Mouse (Mus musculus) lung, embryonic 14.5 days (tissue): Measurements from ENCODE around the gene Inip. TPM values are rescaled to one million over a fixed set of nuclear protein-coding genes. Genes with fewer than 3 reads are reported as not detected.

Source experiments
- ATAC-seq: fragments of 200-750 bp; cut with Nextera tagmentation; 2 replicates; pipeline ENCODE4 v1.8.0; 2017; ENCODE audit warnings: mild to moderate bottlenecking, moderate TSS enrichment, moderate library complexity; ENCODE audit not compliant: insufficient read depth
- DNase-seq: peaks from one replicate; pipeline ENCODE4 v3.0.0-alpha.2; 2015
- H3K27ac ChIP-seq: fragments of 300-500 bp; sonication (generic); 2 replicates; pipeline ENCODE4 v1.5.1; 2014; ENCODE audit warnings: low read depth, mild to moderate bottlenecking, moderate library complexity
- H3K27me3 ChIP-seq: fragments of 300-500 bp; sonication (generic); 2 replicates; pipeline ENCODE4 v1.6.1; 2014; ENCODE audit warnings: low read length, control low read depth; ENCODE audit not compliant: insufficient read depth
- H3K36me3 ChIP-seq: fragments of 300-500 bp; sonication (generic); 2 replicates; pipeline ENCODE4 v1.6.1; 2014; ENCODE audit warnings: control low read depth; ENCODE audit not compliant: insufficient read depth
- H3K4me1 ChIP-seq: fragments of 300-500 bp; sonication (generic); 2 replicates; pipeline ENCODE4 v1.6.1; 2014; ENCODE audit warnings: antibody characterized with exemption, control low read depth; ENCODE audit not compliant: insufficient read depth
- H3K4me2 ChIP-seq: fragments of 300-500 bp; sonication (generic); 2 replicates; pipeline ENCODE4 v1.6.1; 2014; ENCODE audit warnings: mild to moderate bottlenecking
- H3K4me3 ChIP-seq: fragments of 300-500 bp; sonication (generic); 2 replicates; pipeline ENCODE4 v1.5.1; 2014; ENCODE audit warnings: low read depth, low read length
- H3K9ac ChIP-seq: fragments of 300-500 bp; sonication (generic); 2 replicates; pipeline ENCODE4 v1.6.1; 2014
- H3K9me3 ChIP-seq: fragments of 300-500 bp; sonication (generic); 2 replicates; pipeline ENCODE4 v1.6.1; 2016; ENCODE audit warnings: low read depth, low read length, control low read depth
- CTCF ChIP-seq: IDR thresholded peaks from 2 replicates; pipeline ENCODE4 v1.5.1; 2016; ENCODE audit warnings: antibody characterized with exemption, low read depth
- WGBS: fragments of 180-500 bp; shearing (Covaris S2); extraction: QIAGEN DNeasy Blood & Tissue Kit; methylation state at CpG from one replicate; pipeline ENCODE4 v1.1.7; 2014; 5-methylcytosine and 5-hydroxymethylcytosine counted together
- polyA plus RNA-seq: library from polyadenylated mRNA; unstranded; fragments of >200 nt; fragmentation: Nextera tagmentation; extraction: Ambion mirVana; gene quantifications from 2 replicates; pipeline ENCODE4 v1.2.1, GENCODE M21; 2014

The Inip gene
- polyA plus RNA-seq, 1 experiment from 2014 or later, result 60.7 TPM

DNA sequence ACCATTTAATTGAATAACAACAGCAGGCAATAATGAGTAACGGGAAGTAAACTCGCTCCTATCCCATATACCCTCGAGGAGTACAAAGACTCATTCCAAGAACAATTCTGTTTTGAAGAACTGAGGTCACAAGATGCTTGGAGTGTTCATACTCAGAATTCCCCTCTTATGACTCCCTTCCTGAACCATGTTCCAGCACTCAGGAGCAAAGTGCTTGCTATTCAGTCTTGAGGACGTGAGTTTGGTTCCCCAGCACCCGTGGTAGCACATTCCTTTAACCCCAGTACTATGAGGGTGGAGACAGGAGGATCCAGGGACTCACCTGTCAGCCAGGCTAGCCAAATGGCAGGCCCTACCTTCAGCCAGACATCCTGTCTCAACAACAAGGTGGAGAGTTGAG lies 29.6 kb upstream of the Inip start:
- WGBS, result 50% methylated on average over 5 of the region's 5 CpGs
- H3K36me3 ChIP-seq, result no peaks in the 10 kb centered on the region
- H3K9me3 ChIP-seq, result no peaks in the 10 kb centered on the region
- no peaks in the 10 kb centered on the region for H3K4me1 ChIP-seq
- DNase-seq (no peak), ATAC-seq (no peak)
- no peak for TF ChIP-seq CTCF
- no peak overlapping the region for H3K4me3 ChIP-seq
- no peak overlapping the region for H3K27ac ChIP-seq
- H3K9ac ChIP-seq, result no peak overlapping the region
- no peaks in the 10 kb centered on the region for H3K27me3 ChIP-seq
- H3K4me2 ChIP-seq, result no peak overlapping the region

- Histone ChIP-seq H3K36me3 (no peaks in the 10 kb centered on the region), H3K27ac (no peak overlapping the region), H3K9ac (no peak overlapping the region), H3K4me3 (no peak overlapping the region), H3K27me3 (no peaks in the 10 kb centered on the region), H3K4me1 (no peaks in the 10 kb centered on the region), H3K9me3 (no peaks in the 10 kb centered on the region), H3K4me2 (no peak overlapping the region)
- no peak for ATAC-seq
- no peak for TF ChIP-seq CTCF
- 69% methylated on average over 4 of the region's 4 CpGs for WGBS
- DNase-seq, result no peak
Observed at GRCm38 (mm10) chr4:59829072-59829471, 27.7 kb upstream of the Inip start.

DNA sequence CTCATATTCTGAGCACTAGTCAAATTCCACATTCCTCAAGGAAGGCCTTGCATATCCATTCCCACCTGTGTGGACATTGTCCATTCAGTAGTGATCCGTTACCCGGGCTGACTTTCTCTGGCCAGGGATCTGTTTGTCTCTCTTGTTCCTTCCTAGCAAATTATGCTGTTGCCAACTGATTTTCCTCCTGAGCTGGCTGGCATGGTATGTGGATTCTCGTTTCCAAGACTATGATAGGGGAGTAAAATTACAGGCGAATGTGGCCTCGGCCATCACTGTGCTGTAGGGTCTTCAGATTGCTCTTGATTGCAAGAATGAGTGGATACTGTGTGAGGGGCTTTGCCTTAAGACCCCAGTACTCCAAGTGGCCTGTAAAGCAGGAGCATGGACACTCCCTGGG lies 25.0 kb upstream of the Inip start:
- WGBS, result 92% methylated on average over 5 of the region's 5 CpGs
- Histone ChIP-seq H3K9me3 (no peaks in the 10 kb centered on the region), H3K27ac (no peak overlapping the region), H3K36me3 (no peaks in the 10 kb centered on the region), H3K4me2 (no peak overlapping the region), H3K4me3 (no peak overlapping the region), H3K4me1 (no peaks in the 10 kb centered on the region), H3K27me3 (no peaks in the 10 kb centered on the region), H3K9ac (no peak overlapping the region)
- no peak for TF ChIP-seq CTCF
- DNase-seq, result no peak
- ATAC-seq, result no peak

GRCm38 (mm10) chr4:59825634-59826033 lies 24.2 kb upstream of the Inip start:
- DNase-seq (no peak), ATAC-seq (no peak)
- no peaks in the 10 kb centered on the region for H3K9me3 ChIP-seq
- H3K27me3 ChIP-seq, result no peaks in the 10 kb centered on the region
- no peak overlapping the region for H3K27ac ChIP-seq
- WGBS, result 87% methylated on average over 6 of the region's 6 CpGs
- H3K36me3 ChIP-seq, result no peaks in the 10 kb centered on the region
- TF ChIP-seq CTCF, result no peak
- no peaks in the 10 kb centered on the region for H3K4me1 ChIP-seq
- H3K9ac ChIP-seq, result no peak overlapping the region
- H3K4me3 ChIP-seq, result no peak overlapping the region
- H3K4me2 ChIP-seq, result no peak overlapping the region

DNA sequence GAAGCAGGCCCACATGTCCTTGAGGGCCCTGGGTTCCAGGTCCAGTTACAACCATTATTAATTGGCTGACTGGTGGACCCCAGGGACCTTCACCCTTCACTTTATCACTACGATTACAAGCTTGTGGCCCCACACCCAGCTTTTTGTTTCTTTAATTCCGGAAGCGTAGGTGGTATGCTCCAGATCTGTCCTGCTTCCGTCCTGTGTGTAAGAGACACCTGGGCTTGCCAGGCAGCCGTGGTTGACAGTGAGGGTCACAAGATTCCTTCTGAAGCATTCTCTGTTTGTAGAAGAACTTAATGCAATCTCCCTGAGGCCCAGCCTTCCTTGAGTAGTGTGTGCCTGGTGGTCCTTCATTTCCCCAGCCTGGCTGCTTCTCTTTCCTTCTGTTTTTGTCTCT lies 23.5 kb upstream of the Inip start:
- Histone ChIP-seq H3K4me2 (no peak overlapping the region), H3K4me1 (no peaks in the 10 kb centered on the region), H3K27ac (no peak overlapping the region), H3K9me3 (no peaks in the 10 kb centered on the region), H3K27me3 (no peaks in the 10 kb centered on the region), H3K36me3 (no peaks in the 10 kb centered on the region), H3K9ac (no peak overlapping the region), H3K4me3 (no peak overlapping the region)
- no peak for DNase-seq
- ATAC-seq, result no peak
- WGBS, result 79% methylated on average over 5 of the region's 5 CpGs
- no peak for TF ChIP-seq CTCF

GRCm38 (mm10) chr4:59823470-59823869 lies 22.1 kb upstream of the Inip start:
- DNase-seq (no peak), ATAC-seq (no peak)
- 48% methylated on average over 7 of the region's 7 CpGs for WGBS
- TF ChIP-seq CTCF, result no peak
- Histone ChIP-seq H3K4me2 (no peak overlapping the region), H3K27ac (no peak overlapping the region), H3K9ac (no peak overlapping the region), H3K4me1 (peaks cover 6% of the 10 kb centered on the region; the same call in 1 of the 2 replicates), H3K27me3 (no peaks in the 10 kb centered on the region), H3K36me3 (no peaks in the 10 kb centered on the region), H3K9me3 (no peaks in the 10 kb centered on the region), H3K4me3 (no peak overlapping the region)

DNA sequence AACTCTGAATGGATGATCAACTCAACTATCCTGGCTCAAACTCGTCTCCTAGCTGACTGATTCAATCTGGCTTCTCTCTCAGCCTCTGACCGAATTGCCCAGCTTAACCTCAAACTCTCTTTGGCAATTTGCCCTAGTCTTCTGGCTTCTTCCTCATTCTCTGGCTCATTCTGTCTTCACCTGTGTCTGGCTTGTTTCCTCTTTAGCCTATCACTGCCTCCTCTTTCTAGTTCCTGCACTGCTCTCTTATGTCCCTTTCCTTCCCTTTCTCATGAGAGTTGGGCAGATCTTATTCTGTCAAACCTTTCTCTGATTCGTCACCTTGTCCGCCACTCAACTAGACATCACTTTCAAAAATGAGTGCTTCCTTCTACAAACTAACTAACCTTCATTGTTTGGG lies 20.7 kb upstream of the Inip start:
- DNase-seq (peak; percentile 21), ATAC-seq (no peak)
- Histone ChIP-seq H3K4me2 (no peak overlapping the region), H3K9me3 (no peaks in the 10 kb centered on the region), H3K4me1 (peaks cover 6% of the 10 kb centered on the region; the same call in 1 of the 2 replicates), H3K9ac (no peak overlapping the region), H3K4me3 (no peak overlapping the region), H3K27me3 (no peaks in the 10 kb centered on the region), H3K27ac (no peak overlapping the region), H3K36me3 (no peaks in the 10 kb centered on the region)
- no peak for TF ChIP-seq CTCF
- 72% methylated on average over 4 of the region's 4 CpGs for WGBS

- no peak for ATAC-seq
- WGBS, result 94% methylated on average over 1 of the region's 1 CpGs
- no peaks in the 10 kb centered on the region for H3K36me3 ChIP-seq
Observed at GRCm38 (mm10) chr4:59821516-59821915, 20.1 kb upstream of the Inip start.

More at GRCm38 (mm10) chr4:59821516-59821915, 20.1 kb upstream of the Inip start:
- Histone ChIP-seq H3K27ac (no peak overlapping the region), H3K27me3 (no peaks in the 10 kb centered on the region), H3K9ac (no peak overlapping the region), H3K4me1 (peaks cover 6% of the 10 kb centered on the region; the same call in 1 of the 2 replicates), H3K4me2 (no peak overlapping the region), H3K4me3 (no peak overlapping the region), H3K9me3 (no peaks in the 10 kb centered on the region)
- DNase-seq, result no peak
- no peak for TF ChIP-seq CTCF
